Mouse (Mus musculus) layer of hippocampus, postnatal 36 days (tissue): ENCODE data around the gene Vmn1r50. TPM values are rescaled to one million over a fixed set of nuclear protein-coding genes. Genes with fewer than 3 reads are reported as not detected.
"Not testable (repeated sequence)": the region's sequence is repeated elsewhere in the genome, so short reads cannot be mapped to it uniquely, and the experiment has no call there.

Source experiments
- DNase-seq, 2 experiments: peaks; one replicate each; pipeline ENCODE4 v3.0.0; 2022
- total RNA-seq, 2 experiments: library from RNA; stranded (reverse); gene quantifications; 2 replicates each; pipeline ENCODE4 v1.2.3; 2021

Vmn1r50 gene
- not detected for total RNA-seq

GRCm38 (mm10) chr6:90101130-90101529, at the start of gene Vmn1r50:
Vmn1r50 (plus strand) TSS chr6:90101430.
- DNase-seq: no peak

- DNase-seq: no peak
Observed at GRCm38 (mm10) chr6:90078406-90078805, 22.8 kb upstream of the Vmn1r50 start, which contains the start of gene Vmn1r49. Vmn1r49 (minus strand) TSS chr6:90078506.

GRCm38 (mm10) chr6:90100566-90100965, 664 bp upstream of the Vmn1r50 start:
- DNase-seq: no peak

GRCm38 (mm10) chr6:90122296-90122695, 21.1 kb downstream of the Vmn1r50 start, which contains the start of gene Vmn1r51:
Vmn1r51 (plus strand) TSS chr6:90122596.
- DNase-seq: not testable (repeated sequence)

Other genes starting within 250 kb of the Vmn1r50 start
- not detected for gene Vmn1r42, start 225.0 kb upstream of the Vmn1r50 start, total RNA-seq
- gene Vmn1r43, start 225.0 kb upstream of the Vmn1r50 start, total RNA-seq: not detected
- not detected for gene Vmn1r44, start 217.8 kb upstream of the Vmn1r50 start, total RNA-seq
- not detected for gene Vmn1r45, start 160.8 kb upstream of the Vmn1r50 start, total RNA-seq
- gene Vmn1r46, start 132.1 kb upstream of the Vmn1r50 start, total RNA-seq: not detected
- not detected for gene Vmn1r47, start 85.3 kb upstream of the Vmn1r50 start, total RNA-seq
- not detected for gene Vmn1r48, start 64.6 kb upstream of the Vmn1r50 start, total RNA-seq
- not detected for gene Vmn1r49, start 22.9 kb upstream of the Vmn1r50 start, total RNA-seq
- gene Vmn1r51, start 21.2 kb downstream of the Vmn1r50 start, total RNA-seq: not detected
- not detected for gene Vmn1r52, start 73.4 kb downstream of the Vmn1r50 start, total RNA-seq
- gene V1ra8, start 101.4 kb downstream of the Vmn1r50 start, total RNA-seq: not detected
- gene Vmn1r53, start 123.0 kb downstream of the Vmn1r50 start, total RNA-seq: not detected
- not detected for gene Vmn1r54, start 144.9 kb downstream of the Vmn1r50 start, total RNA-seq
- gene BC048671, start 199.8 kb downstream of the Vmn1r50 start, total RNA-seq: not detected
- gene Chst13, start 223.8 kb downstream of the Vmn1r50 start, total RNA-seq: not detected
- not detected for gene Uroc1, start 231.9 kb downstream of the Vmn1r50 start, total RNA-seq